Mouse (Mus musculus) small intestine, adult 2 months (tissue): ENCODE measurements at regions not wholly inside any gene's neighbourhood (a gene's known extent, or its start where the extent isn't known, plus 50 kb on each side); places are given as distances from the start of the nearest gene placed in this dataset.

ENCODE experiments used
- H3K27ac ChIP-seq: fragments of 200-500 bp; 2 replicates; pipeline ENCODE4 v1.5.1; 2012; ENCODE audit warnings: low read depth, low read length, control low read depth, inconsistent platforms; ENCODE audit not compliant: insufficient read depth
- H3K27me3 ChIP-seq: fragments of 200-500 bp; 2 replicates; pipeline ENCODE4 v1.6.1; 2012; ENCODE audit warnings: mild to moderate bottlenecking, moderate library complexity, low read length, inconsistent platforms; ENCODE audit not compliant: control insufficient read depth, insufficient read depth
- H3K36me3 ChIP-seq: fragments of 200-500 bp; 2 replicates; pipeline ENCODE4 v1.6.1; 2012; ENCODE audit warnings: mild to moderate bottlenecking, low read length, control low read depth, inconsistent platforms; ENCODE audit not compliant: control insufficient read depth, insufficient read depth
- H3K4me1 ChIP-seq: fragments of 200-500 bp; 2 replicates; pipeline ENCODE4 v1.6.1; 2012; ENCODE audit warnings: low read length, inconsistent platforms, mixed read lengths; ENCODE audit not compliant: control insufficient read depth, insufficient read depth, insufficient read length
- H3K4me3 ChIP-seq: fragments of 200-500 bp; 2 replicates; pipeline ENCODE4 v1.5.1; 2012; ENCODE audit warnings: low read depth, mild to moderate bottlenecking, control low read depth, inconsistent platforms, low read length, moderate library complexity
- CTCF ChIP-seq: fragments of 200-500 bp; IDR thresholded peaks from 2 replicates; pipeline ENCODE4 v1.5.1; 2012; ENCODE audit warnings: low read depth, mild to moderate bottlenecking, control low read depth, inconsistent platforms, low read length, moderate library complexity, mixed read lengths; ENCODE audit not compliant: insufficient replicate concordance, insufficient read length; ENCODE audit errors: extremely low read depth
- POLR2A ChIP-seq: fragments of 200-500 bp; IDR thresholded peaks from 2 replicates; pipeline ENCODE4 v1.6.1; 2012; ENCODE audit warnings: low read depth, mild to moderate bottlenecking, control low read depth, inconsistent platforms, low read length, moderate library complexity
- WGBS: fragments of 180-500 bp; shearing (Covaris S2); methylation state at CpG from one replicate; pipeline ENCODE4 v1.1.7; 2018; 5-methylcytosine and 5-hydroxymethylcytosine counted together

DNA sequence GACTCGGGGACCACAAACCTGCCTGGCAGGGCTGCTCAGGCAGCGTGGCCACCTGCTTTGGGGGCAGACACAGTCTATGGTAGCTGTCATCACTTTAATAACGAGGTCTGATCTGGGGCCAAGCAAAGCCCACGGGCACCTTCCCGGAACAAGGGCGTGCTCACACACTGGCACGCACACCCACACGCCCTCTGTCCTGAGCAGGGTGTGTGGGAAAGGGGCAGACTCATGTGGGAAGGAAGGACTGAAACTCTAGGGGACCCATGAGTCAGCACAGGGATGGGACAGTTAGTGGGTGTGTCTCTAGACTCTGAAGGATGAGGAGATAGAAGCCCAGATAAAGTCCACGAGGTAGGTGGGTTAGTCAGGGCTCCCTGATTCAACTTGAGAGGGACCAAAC, 114.8 kb upstream of the Ptpn1 start:
- Histone ChIP-seq H3K4me1 (peaks cover 18% of the 10 kb centered on the region), H3K4me3 (peak overlapping the region; percentile 38), H3K36me3 (no peaks in the 10 kb centered on the region), H3K27me3 (no peaks in the 10 kb centered on the region), H3K27ac (peak overlapping the region; percentile 14)
- 23% methylated on average over 9 of the region's 9 CpGs for WGBS
- TF ChIP-seq CTCF (no peak), POLR2A (no peak)

DNA sequence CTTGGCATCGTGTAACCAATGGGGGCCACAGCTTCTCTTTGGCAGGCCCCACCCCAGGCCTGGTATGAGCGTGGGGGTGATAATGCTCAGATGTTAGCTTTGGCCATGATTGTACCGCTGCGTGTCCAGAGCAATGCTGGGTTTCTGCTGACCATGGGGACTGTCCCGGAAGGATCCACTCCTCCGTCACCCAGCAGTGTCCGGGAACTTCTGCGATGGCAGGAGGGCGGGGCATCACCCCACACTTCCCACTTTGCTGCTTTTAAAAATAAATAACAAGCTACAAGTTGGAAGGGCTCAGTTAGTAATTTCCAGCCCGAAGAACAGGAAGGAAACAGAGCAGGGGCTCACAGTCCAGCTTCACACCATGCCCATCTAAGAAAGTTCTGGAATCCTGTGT, 116.7 kb upstream of the Ptpn1 start:
- TF ChIP-seq POLR2A = no peak
- TF ChIP-seq CTCF = no peak
- Histone ChIP-seq H3K27me3 (no peaks in the 10 kb centered on the region), H3K4me3 (no peak overlapping the region), H3K4me1 (peaks cover 29% of the 10 kb centered on the region), H3K36me3 (no peaks in the 10 kb centered on the region), H3K27ac (no peak overlapping the region)
- 82% methylated on average over 10 of the region's 10 CpGs for WGBS

GRCm38 (mm10) chr2:167809256-167809655, 119.6 kb upstream of the Tmem189 start:
- 68% methylated on average over 5 of the region's 5 CpGs for WGBS
- Histone ChIP-seq H3K27me3 (no peaks in the 10 kb centered on the region), H3K27ac (peak overlapping the region; percentile 22; the same call in 1 of the 2 replicates), H3K36me3 (no peaks in the 10 kb centered on the region), H3K4me1 (peaks cover 52% of the 10 kb centered on the region), H3K4me3 (no peak overlapping the region)
- no peak for TF ChIP-seq POLR2A
- TF ChIP-seq CTCF = no peak

- Histone ChIP-seq H3K36me3 (no peaks in the 10 kb centered on the region), H3K27me3 (no peaks in the 10 kb centered on the region), H3K27ac (peak overlapping the region; percentile 78), H3K4me3 (no peak overlapping the region), H3K4me1 (peaks cover 55% of the 10 kb centered on the region)
- 24% methylated on average over 15 of the region's 15 CpGs for WGBS
- TF ChIP-seq POLR2A (no peak), CTCF (no peak)
Measured at GRCm38 (mm10) chr2:167805629-167806304, 116.1 kb upstream of the Tmem189 start.

GRCm38 (mm10) chr2:167804493-167805227, 115.0 kb upstream of the Tmem189 start:
- 64% methylated on average over 18 of the region's 18 CpGs for WGBS
- peak overlapping the region; percentile 34; the same call in 1 of the 2 replicates for H3K27ac ChIP-seq
- H3K4me1 ChIP-seq = peaks cover 50% of the 10 kb centered on the region
- TF ChIP-seq CTCF = no peak
- TF ChIP-seq POLR2A = no peak
- H3K4me3 ChIP-seq = peak overlapping the region; percentile 16; the same call in 1 of the 2 replicates
- H3K36me3 ChIP-seq = no peaks in the 10 kb centered on the region
- H3K27me3 ChIP-seq = no peaks in the 10 kb centered on the region

GRCm38 (mm10) chr2:167802494-167802893, 112.9 kb upstream of the Tmem189 start:
- TF ChIP-seq CTCF (no peak), POLR2A (no peak)
- no peak overlapping the region for H3K27ac ChIP-seq
- H3K4me3 ChIP-seq = no peak overlapping the region
- peaks cover 47% of the 10 kb centered on the region for H3K4me1 ChIP-seq
- WGBS = 64% methylated on average over 9 of the region's 9 CpGs
- no peaks in the 10 kb centered on the region for H3K36me3 ChIP-seq
- H3K27me3 ChIP-seq = no peaks in the 10 kb centered on the region

- H3K27me3 ChIP-seq = no peaks in the 10 kb centered on the region
- 88% methylated on average over 10 of the region's 10 CpGs for WGBS
- TF ChIP-seq POLR2A (no peak), CTCF (no peak)
- H3K4me1 ChIP-seq = peaks cover 39% of the 10 kb centered on the region
- H3K27ac ChIP-seq = no peak overlapping the region
- no peak overlapping the region for H3K4me3 ChIP-seq
- no peaks in the 10 kb centered on the region for H3K36me3 ChIP-seq
Measured at GRCm38 (mm10) chr2:167801389-167801788, 111.8 kb upstream of the Tmem189 start.
